Mouse (Mus musculus) macrophage (primary cell): ENCODE results near the gene 4933416C03Rik. TPM values are rescaled to one million over a fixed set of nuclear protein-coding genes. Genes with fewer than 3 reads are reported as not detected.

Source experiments
- H3K27ac ChIP-seq: fragments of 350-480 bp; formaldehyde crosslinking; 2 replicates; pipeline ENCODE4 v1.9.0; 2021
- H3K36me3 ChIP-seq: fragments of 350-480 bp; formaldehyde crosslinking; 2 replicates; pipeline ENCODE4 v1.9.0; 2021; ENCODE audit errors: inconsistent target
- H3K4me3 ChIP-seq: fragments of 350-480 bp; formaldehyde crosslinking; 2 replicates; pipeline ENCODE4 v1.9.0; 2021; ENCODE audit errors: inconsistent target
- H3K79me2 ChIP-seq: fragments of 350-480 bp; formaldehyde crosslinking; 2 replicates; pipeline ENCODE4 v1.9.0; 2021; ENCODE audit errors: inconsistent target
- WGBS: methylation state at CpG from one replicate; pipeline ENCODE4 v1.1.7; 2026; ENCODE audit warnings: inconsistent platforms; ENCODE audit not compliant: missing documents; 5-methylcytosine and 5-hydroxymethylcytosine counted together
- polyA plus RNA-seq: library from polyadenylated mRNA; stranded (reverse); fragments of 250-400 nt; gene quantifications from 3 replicates; pipeline ENCODE4 v1.2.4, GENCODE M21; 2018; ENCODE audit warnings: inconsistent platforms

Gene 4933416C03Rik
- polyA plus RNA-seq, 1 experiment from 2014 or later: not detected

GRCm38 (mm10) chr10:116115881-116116677, 2.4 kb upstream of the 4933416C03Rik start:
- Histone ChIP-seq H3K4me3 (no peak overlapping the region), H3K36me3 (no peaks in the 10 kb centered on the region), H3K27ac (no peak overlapping the region), H3K79me2 (no peaks in the 10 kb centered on the region)
- 74% methylated on average over 4 of the region's 4 CpGs for WGBS

- 96% methylated on average over 10 of the region's 11 CpGs for WGBS
- Histone ChIP-seq H3K27ac (no peak overlapping the region), H3K36me3 (no peaks in the 10 kb centered on the region), H3K4me3 (no peak overlapping the region), H3K79me2 (no peaks in the 10 kb centered on the region)
Observed at GRCm38 (mm10) chr10:116112868-116113267, 849 bp downstream of the 4933416C03Rik start.

- Histone ChIP-seq H3K36me3 (no peaks in the 10 kb centered on the region), H3K4me3 (no peak overlapping the region), H3K79me2 (no peaks in the 10 kb centered on the region), H3K27ac (no peak overlapping the region)
- WGBS: 80% methylated on average over 1 of the region's 1 CpGs
Observed at GRCm38 (mm10) chr10:116108730-116109129, 5.0 kb downstream of the 4933416C03Rik start.

GRCm38 (mm10) chr10:116108176-116108575, 5.5 kb downstream of the 4933416C03Rik start:
- Histone ChIP-seq H3K4me3 (no peak overlapping the region), H3K36me3 (no peaks in the 10 kb centered on the region), H3K27ac (no peak overlapping the region), H3K79me2 (no peaks in the 10 kb centered on the region)
- 66% methylated on average over 4 of the region's 4 CpGs for WGBS

GRCm38 (mm10) chr10:116098470-116098869, 15.2 kb downstream of the 4933416C03Rik start:
- WGBS: 79% methylated on average over 7 of the region's 7 CpGs
- H3K36me3 ChIP-seq: no peaks in the 10 kb centered on the region

GRCm38 (mm10) chr10:116096466-116096865, 17.3 kb downstream of the 4933416C03Rik start:
- WGBS: 89% methylated on average over 13 of the region's 13 CpGs
- H3K4me3 ChIP-seq: no peak overlapping the region
- H3K36me3 ChIP-seq: no peaks in the 10 kb centered on the region

More at GRCm38 (mm10) chr10:116098470-116098869, 15.2 kb downstream of the 4933416C03Rik start:
- Histone ChIP-seq H3K27ac (no peak overlapping the region), H3K4me3 (no peak overlapping the region), H3K79me2 (no peaks in the 10 kb centered on the region)

GRCm38 (mm10) chr10:116083965-116084364, 29.8 kb downstream of the 4933416C03Rik start:
- 20% methylated on average over 3 of the region's 3 CpGs for WGBS

More at GRCm38 (mm10) chr10:116096466-116096865, 17.3 kb downstream of the 4933416C03Rik start:
- H3K27ac ChIP-seq: no peak overlapping the region
- no peaks in the 10 kb centered on the region for H3K79me2 ChIP-seq

GRCm38 (mm10) chr10:116080841-116081240, 32.9 kb downstream of the 4933416C03Rik start:
- H3K27ac ChIP-seq: no peak overlapping the region
- WGBS: 91% methylated on average over 6 of the region's 6 CpGs
- no peak overlapping the region for H3K4me3 ChIP-seq
- no peaks in the 10 kb centered on the region for H3K79me2 ChIP-seq
- no peaks in the 10 kb centered on the region for H3K36me3 ChIP-seq

More at GRCm38 (mm10) chr10:116083965-116084364, 29.8 kb downstream of the 4933416C03Rik start:
- Histone ChIP-seq H3K79me2 (no peaks in the 10 kb centered on the region), H3K36me3 (no peaks in the 10 kb centered on the region), H3K27ac (no peak overlapping the region), H3K4me3 (no peak overlapping the region)

GRCm38 (mm10) chr10:116079396-116079795, 34.3 kb downstream of the 4933416C03Rik start:
- WGBS: 48% methylated on average over 7 of the region's 7 CpGs
- Histone ChIP-seq H3K79me2 (no peaks in the 10 kb centered on the region), H3K4me3 (no peak overlapping the region), H3K27ac (no peak overlapping the region), H3K36me3 (no peaks in the 10 kb centered on the region)

- WGBS: 91% methylated on average over 5 of the region's 5 CpGs
- H3K36me3 ChIP-seq: no peaks in the 10 kb centered on the region
- H3K4me3 ChIP-seq: no peak overlapping the region
- no peak overlapping the region for H3K27ac ChIP-seq
- no peaks in the 10 kb centered on the region for H3K79me2 ChIP-seq
Observed at GRCm38 (mm10) chr10:116078636-116079035, 35.1 kb downstream of the 4933416C03Rik start.

- no peaks in the 10 kb centered on the region for H3K79me2 ChIP-seq
- 93% methylated on average over 5 of the region's 5 CpGs for WGBS
- H3K4me3 ChIP-seq: no peak overlapping the region
- no peaks in the 10 kb centered on the region for H3K36me3 ChIP-seq
- no peak overlapping the region for H3K27ac ChIP-seq
Observed at GRCm38 (mm10) chr10:116075954-116076353, 37.8 kb downstream of the 4933416C03Rik start.

Other genes with a start within 250 kb of the 4933416C03Rik start
- gene Ptprr, start 95.7 kb downstream of the 4933416C03Rik start, polyA plus RNA-seq: not detected in 3 replicates
- gene Ptprb, start 161.6 kb upstream of the 4933416C03Rik start, polyA plus RNA-seq: not detected in 3 replicates